Mouse (Mus musculus) C2C12 (cell line): ENCODE results near the gene Lmod3.

Source experiments
- CTCF ChIP-seq: IDR thresholded peaks from one replicate; pipeline ENCODE4 v1.5.1; 2011; ENCODE audit not compliant: control insufficient read depth, insufficient read depth, insufficient read length
- MAX ChIP-seq: IDR thresholded peaks from one replicate; pipeline ENCODE4 v1.6.1; 2011; ENCODE audit warnings: mild to moderate bottlenecking, control low read depth

GRCm38 (mm10) chr6:97272349-97272748 is 19.8 kb upstream of the Lmod3 start:
- TF ChIP-seq CTCF: no peak
- no peak for TF ChIP-seq MAX
